Mouse (Mus musculus): Measurements from ENCODE around the gene Tgif1. TPM values are rescaled to one million over a fixed set of nuclear protein-coding genes. Genes with fewer than 3 reads are reported as not detected.
"Not testable (repeated sequence)": the region's sequence is repeated elsewhere in the genome, so short reads cannot be mapped to it uniquely, and the experiment has no call there.

Gene Tgif1
- polyA plus RNA-seq, 1 experiment from 2014 or later: 90.4 TPM

DNA sequence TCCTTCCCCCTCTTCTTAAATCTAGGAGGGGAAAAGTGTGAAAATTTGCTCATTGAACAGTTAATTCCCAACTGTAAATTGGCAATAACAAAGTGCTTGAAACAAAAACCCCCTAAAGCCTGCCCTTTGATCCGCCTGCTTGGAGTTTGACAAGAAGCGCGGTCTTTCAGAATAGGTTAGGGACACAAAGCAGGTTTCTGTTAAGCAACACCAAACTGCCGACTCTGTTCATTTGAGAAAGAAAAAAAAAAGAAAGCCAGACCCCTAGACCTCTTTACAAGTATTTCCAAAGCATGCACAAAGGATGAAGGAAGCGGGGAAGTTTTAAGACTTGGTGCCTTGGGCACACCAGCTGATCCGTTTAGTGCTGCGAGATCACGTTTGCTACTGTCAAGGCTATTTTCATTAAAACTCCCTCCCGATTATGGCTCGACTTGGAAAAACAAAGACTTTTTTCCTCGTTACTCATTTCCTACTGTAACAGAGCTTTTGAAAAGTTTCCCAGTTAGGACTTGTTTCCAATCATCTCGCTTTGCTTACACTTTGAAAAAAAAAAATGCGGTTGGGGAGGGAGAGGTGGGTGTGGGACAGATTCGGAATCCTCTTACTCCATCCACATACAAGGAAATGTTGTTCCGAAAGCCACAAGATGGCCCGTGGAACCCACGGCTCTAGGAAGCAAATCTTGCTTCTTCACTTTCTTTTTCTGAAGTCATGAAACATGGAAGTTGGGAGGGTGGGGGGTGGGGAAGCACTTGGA is 5.4 kb downstream of the Tgif1 start:
- H3K9ac ChIP-seq (replicated peaks; ENCODE audit: low read length): peak overlapping the region; percentile 98
- peak overlapping the region; percentile 85 for H3K4me2 ChIP-seq (replicated peaks; ENCODE audit: low read depth, low read length)
- H3K27ac ChIP-seq (ENCODE audit: low read length): peak overlapping the region; percentile 96
- peak overlapping the region; percentile 88 for H3K4me3 ChIP-seq (ENCODE audit: low read length)
- H3K4me1 ChIP-seq (ENCODE audit: insufficient read depth, low read length): peaks cover 44% of the 10 kb centered on the region
- H3K27me3 ChIP-seq (ENCODE audit: insufficient read depth, low read length): no peaks in the 10 kb centered on the region
- ATAC-seq (ENCODE audit: low FRiP score, low TSS enrichment): no peak
- peaks cover 21% of the 10 kb centered on the region for H3K36me3 ChIP-seq (ENCODE audit: insufficient read depth, low read length)
- H3K9me3 ChIP-seq (ENCODE audit: low read length): no peaks in the 10 kb centered on the region
- WGBS: under 1% methylated on average over 17 of the region's 17 CpGs

GRCm38 (mm10) chr17:70847086-70847485 is 6.3 kb downstream of the Tgif1 start:
- ATAC-seq (ENCODE audit: low FRiP score, low TSS enrichment): no peak
- Histone ChIP-seq H3K27me3 (ENCODE audit: insufficient read depth, low read length) (no peaks in the 10 kb centered on the region), H3K4me1 (ENCODE audit: insufficient read depth, low read length) (peaks cover 46% of the 10 kb centered on the region), H3K4me2 (replicated peaks; ENCODE audit: low read depth, low read length) (peak overlapping the region; percentile 47), H3K36me3 (ENCODE audit: insufficient read depth, low read length) (peaks cover 26% of the 10 kb centered on the region), H3K9ac (replicated peaks; ENCODE audit: low read length) (no peak overlapping the region; the same call in 1 of the 2 replicates), H3K4me3 (ENCODE audit: low read length) (peak overlapping the region; percentile 32), H3K27ac (ENCODE audit: low read length) (0 out of 2 replicates have a peak overlapping the region, but pooled peaks have one; percentile 34), H3K9me3 (ENCODE audit: low read length) (no peaks in the 10 kb centered on the region)
- 1% methylated on average over 4 of the region's 4 CpGs for WGBS

- ATAC-seq (ENCODE audit: low FRiP score, low TSS enrichment): no peak
- Histone ChIP-seq H3K4me3 (ENCODE audit: low read length) (no peak overlapping the region), H3K9me3 (ENCODE audit: low read length) (no peaks in the 10 kb centered on the region), H3K9ac (replicated peaks; ENCODE audit: low read length) (no peak overlapping the region), H3K27me3 (ENCODE audit: insufficient read depth, low read length) (no peaks in the 10 kb centered on the region), H3K4me2 (replicated peaks; ENCODE audit: low read depth, low read length) (peak overlapping the region; percentile 5; the same call in 1 of the 2 replicates), H3K36me3 (ENCODE audit: insufficient read depth, low read length) (peaks cover 32% of the 10 kb centered on the region), H3K27ac (ENCODE audit: low read length) (peak overlapping the region; percentile 70), H3K4me1 (ENCODE audit: insufficient read depth, low read length) (peaks cover 46% of the 10 kb centered on the region)
- 55% methylated on average over 8 of the region's 8 CpGs for WGBS
Measured at GRCm38 (mm10) chr17:70846111-70846644, 7.2 kb downstream of the Tgif1 start.

GRCm38 (mm10) chr17:70845543-70845942 is 7.8 kb downstream of the Tgif1 start:
- peaks cover 46% of the 10 kb centered on the region for H3K4me1 ChIP-seq (ENCODE audit: insufficient read depth, low read length)
- no peak overlapping the region for H3K9ac ChIP-seq (replicated peaks; ENCODE audit: low read length)
- 0 out of 2 replicates have a peak, but pooled peaks have one; percentile 11 for ATAC-seq (ENCODE audit: low FRiP score, low TSS enrichment)
- 0 out of 2 replicates have a peak overlapping the region, but pooled peaks have one; percentile 5 for H3K4me2 ChIP-seq (replicated peaks; ENCODE audit: low read depth, low read length)
- no peak overlapping the region for H3K4me3 ChIP-seq (ENCODE audit: low read length)
- peak overlapping the region; percentile 70 for H3K27ac ChIP-seq (ENCODE audit: low read length)
- H3K36me3 ChIP-seq (ENCODE audit: insufficient read depth, low read length): peaks cover 32% of the 10 kb centered on the region
- H3K9me3 ChIP-seq (ENCODE audit: low read length): no peaks in the 10 kb centered on the region
- no peaks in the 10 kb centered on the region for H3K27me3 ChIP-seq (ENCODE audit: insufficient read depth, low read length)
- 63% methylated on average over 2 of the region's 2 CpGs for WGBS

- Histone ChIP-seq H3K4me2 (replicated peaks; ENCODE audit: low read depth, low read length) (no peak overlapping the region), H3K4me3 (ENCODE audit: low read length) (no peak overlapping the region), H3K4me1 (ENCODE audit: insufficient read depth, low read length) (peaks cover 46% of the 10 kb centered on the region), H3K9ac (replicated peaks; ENCODE audit: low read length) (no peak overlapping the region), H3K9me3 (ENCODE audit: low read length) (no peaks in the 10 kb centered on the region), H3K36me3 (ENCODE audit: insufficient read depth, low read length) (peaks cover 36% of the 10 kb centered on the region), H3K27ac (ENCODE audit: low read length) (peak overlapping the region; percentile 39; the same call in 1 of the 2 replicates), H3K27me3 (ENCODE audit: insufficient read depth, low read length) (no peaks in the 10 kb centered on the region)
- 57% methylated on average over 10 of the region's 10 CpGs for WGBS
- ATAC-seq (ENCODE audit: low FRiP score, low TSS enrichment): no peak
Measured at GRCm38 (mm10) chr17:70844971-70845370, 8.4 kb downstream of the Tgif1 start.

DNA sequence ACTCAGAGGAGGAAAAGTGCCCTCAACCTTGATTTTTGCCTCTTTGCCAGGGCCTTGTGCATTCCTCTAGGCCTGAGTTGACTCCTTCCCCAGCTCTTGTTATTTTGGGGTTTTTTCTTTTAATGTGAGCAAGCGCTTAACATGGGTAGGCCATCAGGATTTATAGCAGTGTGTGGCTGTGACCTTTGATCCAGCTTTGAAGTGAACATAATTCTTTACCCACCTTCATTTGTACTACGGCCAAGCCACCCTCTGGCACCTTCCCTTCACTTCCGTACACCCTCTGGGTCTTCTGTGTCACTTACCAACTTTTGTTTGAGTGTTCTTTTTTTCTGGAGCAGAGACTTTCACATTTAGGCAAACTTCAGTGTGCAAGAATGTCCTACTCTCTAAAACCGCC is 10.1 kb downstream of the Tgif1 start:
- Histone ChIP-seq H3K4me3 (ENCODE audit: low read length) (no peak overlapping the region), H3K9me3 (ENCODE audit: low read length) (no peaks in the 10 kb centered on the region), H3K4me2 (replicated peaks; ENCODE audit: low read depth, low read length) (no peak overlapping the region), H3K27ac (ENCODE audit: low read length) (peak overlapping the region; percentile 34; the same call in 1 of the 2 replicates), H3K4me1 (ENCODE audit: insufficient read depth, low read length) (peaks cover 46% of the 10 kb centered on the region), H3K9ac (replicated peaks; ENCODE audit: low read length) (no peak overlapping the region), H3K27me3 (ENCODE audit: insufficient read depth, low read length) (no peaks in the 10 kb centered on the region), H3K36me3 (ENCODE audit: insufficient read depth, low read length) (peaks cover 46% of the 10 kb centered on the region)
- 44% methylated on average over 4 of the region's 4 CpGs for WGBS
- ATAC-seq (ENCODE audit: low FRiP score, low TSS enrichment): no peak

DNA sequence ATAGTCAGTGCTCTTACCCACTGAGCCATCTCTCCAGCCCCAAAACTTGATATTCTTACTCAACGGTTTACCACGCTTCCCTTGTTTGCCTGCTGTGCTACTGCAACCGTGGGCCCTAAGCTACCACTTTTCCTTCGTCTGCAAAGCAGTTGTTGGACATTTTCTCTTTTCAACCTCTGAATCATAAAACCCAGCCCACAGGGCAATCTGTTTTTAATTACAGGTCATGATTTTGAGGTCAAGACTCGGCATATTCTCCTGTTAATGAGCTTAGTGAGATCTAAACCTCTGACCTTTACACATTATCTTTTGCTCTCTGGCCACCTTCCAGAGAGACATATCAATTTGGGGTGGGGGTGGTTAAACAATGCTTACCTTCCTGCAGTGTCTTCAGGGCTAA is 14.8 kb downstream of the Tgif1 start:
- Histone ChIP-seq H3K27ac (ENCODE audit: low read length) (no peak overlapping the region), H3K4me2 (replicated peaks; ENCODE audit: low read depth, low read length) (no peak overlapping the region), H3K36me3 (ENCODE audit: insufficient read depth, low read length) (peaks cover 31% of the 10 kb centered on the region), H3K4me3 (ENCODE audit: low read length) (no peak overlapping the region), H3K9ac (replicated peaks; ENCODE audit: low read length) (no peak overlapping the region), H3K9me3 (ENCODE audit: low read length) (no peaks in the 10 kb centered on the region), H3K4me1 (ENCODE audit: insufficient read depth, low read length) (peaks cover 22% of the 10 kb centered on the region), H3K27me3 (ENCODE audit: insufficient read depth, low read length) (no peaks in the 10 kb centered on the region)
- 63% methylated on average over 5 of the region's 5 CpGs for WGBS
- ATAC-seq (ENCODE audit: low FRiP score, low TSS enrichment): no peak

GRCm38 (mm10) chr17:70838031-70838430 is 15.3 kb downstream of the Tgif1 start:
- Histone ChIP-seq H3K9ac (replicated peaks; ENCODE audit: low read length) (no peak overlapping the region), H3K27ac (ENCODE audit: low read length) (no peak overlapping the region), H3K4me2 (replicated peaks; ENCODE audit: low read depth, low read length) (no peak overlapping the region), H3K9me3 (ENCODE audit: low read length) (no peaks in the 10 kb centered on the region), H3K4me1 (ENCODE audit: insufficient read depth, low read length) (peaks cover 17% of the 10 kb centered on the region; the same call in 1 of the 2 replicates), H3K36me3 (ENCODE audit: insufficient read depth, low read length) (peaks cover 26% of the 10 kb centered on the region), H3K27me3 (ENCODE audit: insufficient read depth, low read length) (no peaks in the 10 kb centered on the region), H3K4me3 (ENCODE audit: low read length) (no peak overlapping the region)
- WGBS: 87% methylated on average over 7 of the region's 7 CpGs
- no peak for ATAC-seq (ENCODE audit: low FRiP score, low TSS enrichment)

DNA sequence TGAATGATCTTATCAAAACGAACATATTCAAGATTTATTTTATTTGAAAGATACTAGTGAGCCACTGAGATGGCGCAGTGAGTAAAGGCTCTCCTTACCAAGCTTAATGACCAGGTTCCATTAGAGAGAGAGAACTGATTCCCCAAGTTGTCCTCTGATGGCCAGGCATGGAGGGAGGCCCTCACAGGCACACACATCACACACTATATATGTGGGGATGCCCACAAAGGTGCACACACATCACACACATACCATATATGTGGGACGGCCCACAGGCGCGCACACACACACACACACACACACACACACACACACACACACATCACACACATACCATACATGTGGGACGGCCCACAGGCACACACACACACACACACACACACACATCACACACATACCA is 15.9 kb downstream of the Tgif1 start:
- not testable (repeated sequence) for H3K27ac ChIP-seq (ENCODE audit: low read length); H3K27me3 ChIP-seq (ENCODE audit: insufficient read depth, low read length); H3K4me2 ChIP-seq (replicated peaks; ENCODE audit: low read depth, low read length); H3K9me3 ChIP-seq (ENCODE audit: low read length); ATAC-seq (ENCODE audit: low FRiP score, low TSS enrichment); H3K4me3 ChIP-seq (ENCODE audit: low read length); H3K9ac ChIP-seq (replicated peaks; ENCODE audit: low read length)
- WGBS: 85% methylated on average over 6 of the region's 6 CpGs
- Histone ChIP-seq H3K36me3 (ENCODE audit: insufficient read depth, low read length) (peaks cover 22% of the 10 kb centered on the region; the same call in 1 of the 2 replicates), H3K4me1 (ENCODE audit: insufficient read depth, low read length) (peaks cover 14% of the 10 kb centered on the region; the same call in 1 of the 2 replicates)

DNA sequence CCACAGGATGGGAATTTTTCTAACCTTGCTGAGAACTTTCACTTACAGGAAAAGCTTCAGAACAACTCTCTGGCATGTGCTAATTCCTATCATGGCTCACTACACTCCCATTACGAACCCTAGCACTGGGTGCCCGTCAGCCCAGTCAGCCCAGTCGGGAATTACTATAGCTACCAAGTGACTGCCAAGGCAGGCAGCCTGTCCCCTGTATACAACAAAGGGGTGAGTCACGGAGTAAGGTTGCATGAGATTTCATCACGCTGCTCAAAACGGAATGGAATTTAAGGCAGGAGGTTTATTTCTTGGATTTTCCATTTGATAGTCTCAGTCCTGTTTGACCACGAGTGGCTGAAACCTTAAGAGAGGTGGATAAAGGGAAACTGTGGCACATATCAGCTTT is 16.5 kb downstream of the Tgif1 start:
- Histone ChIP-seq H3K4me1 (ENCODE audit: insufficient read depth, low read length) (peaks cover 14% of the 10 kb centered on the region; the same call in 1 of the 2 replicates), H3K4me3 (ENCODE audit: low read length) (no peak overlapping the region), H3K9me3 (ENCODE audit: low read length) (no peaks in the 10 kb centered on the region), H3K27me3 (ENCODE audit: insufficient read depth, low read length) (no peaks in the 10 kb centered on the region), H3K9ac (replicated peaks; ENCODE audit: low read length) (no peak overlapping the region), H3K36me3 (ENCODE audit: insufficient read depth, low read length) (peaks cover 19% of the 10 kb centered on the region; the same call in 1 of the 2 replicates), H3K27ac (ENCODE audit: low read length) (no peak overlapping the region; the same call in 1 of the 2 replicates), H3K4me2 (replicated peaks; ENCODE audit: low read depth, low read length) (no peak overlapping the region)
- no peak; the same call in 1 of the 2 replicates for ATAC-seq (ENCODE audit: low FRiP score, low TSS enrichment)
- WGBS: 56% methylated on average over 7 of the region's 7 CpGs

Measured in kidney, embryonic 16.5 days (tissue).